Comparison of ENCODE assay signal across 23 mouse cellular contexts in the genomic region with DNA sequence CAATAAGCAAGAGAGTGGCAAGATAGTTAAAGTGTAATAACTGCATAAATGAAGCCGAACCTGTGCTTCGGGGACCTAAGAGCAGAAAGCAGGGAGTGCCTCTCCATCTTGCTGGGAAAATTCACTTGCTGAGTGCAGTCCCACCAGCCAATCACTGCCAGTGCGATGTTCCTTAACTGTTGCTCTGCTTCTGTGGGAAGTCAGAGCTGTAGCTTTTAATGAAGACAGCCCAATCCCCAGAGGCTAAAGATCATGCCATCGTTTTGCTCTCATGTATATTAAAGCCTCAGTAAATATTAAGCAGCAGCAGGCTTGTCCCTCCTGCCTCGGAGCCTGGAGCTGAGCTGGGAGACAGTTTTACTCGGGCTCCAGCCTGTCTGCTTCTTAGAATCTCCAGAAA. TPM values are rescaled to one million over a fixed set of nuclear protein-coding genes. Genes with fewer than 3 reads are reported as not detected.
DNase-seq lines count a peak whose midpoint lies in the region; ATAC-seq lines count a peak whose summit lies in the region.
"Had no signal": no experiment of that assay in that cellular context is flagged by ENCODE, and none has a peak within 500 bp of the region (broad histone marks: within the 10 kb centered on the region; RNA-seq: fewer than 3 reads in every experiment).

No protein-coding gene starts in this region.

- H3K9me3 ChIP-seq in midbrain, embryonic 15.5 days = no peaks in the 10 kb centered on the region
- no peaks in the 10 kb centered on the region for H3K9me3 ChIP-seq in midbrain, embryonic 11.5 days (ENCODE audit: control insufficient read depth, low read length)
- H3K9me3 ChIP-seq in embryonic facial prominence, embryonic 10.5 days = no peaks in the 10 kb centered on the region
- H3K9me3 ChIP-seq: embryonic facial prominence, embryonic 13.5 days; heart, embryonic 12.5 days had no signal

- 0 out of 2 replicates have a peak overlapping the region, but pooled peaks have one; percentile 22 for H3K27ac ChIP-seq in midbrain, embryonic 15.5 days
- no peak overlapping the region for H3K27ac ChIP-seq in midbrain, embryonic 11.5 days (ENCODE audit: low read depth, low read length)
- H3K27ac ChIP-seq in embryonic facial prominence, embryonic 10.5 days (replicated peaks) = no peak overlapping the region
- H3K27ac ChIP-seq: embryonic facial prominence, embryonic 13.5 days had no signal

- no peak overlapping the region for H3K4me2 ChIP-seq in midbrain, embryonic 15.5 days
- no peak overlapping the region for H3K4me2 ChIP-seq in midbrain, embryonic 11.5 days
- H3K4me2 ChIP-seq: embryonic facial prominence, embryonic 13.5 days; heart, embryonic 12.5 days had no signal

- no peak for ATAC-seq in midbrain, embryonic 15.5 days (replicated peaks)
- no peak for ATAC-seq in midbrain, embryonic 11.5 days (ENCODE audit: low FRiP score)

- peak; percentile 0 for DNase-seq in heart, postnatal 4 days
- DNase-seq in heart, adult 8-10 months (ENCODE audit: low spot score) = no peak
- no peak for DNase-seq in midbrain, embryonic 11.5 days (ENCODE audit: low spot score, missing footprints)
- peak; percentile 5 for DNase-seq in embryonic facial prominence, embryonic 10.5 days (ENCODE audit: low spot score)
- DNase-seq in retina, postnatal 1 day = peak; percentile 23
- no peak for DNase-seq in left cerebral cortex, postnatal 4 days
- DNase-seq: adrenal gland, postnatal 25 days; cerebellum, adult 8-10 months; gastrocnemius, postnatal 25 days; heart, postnatal 36 days; kidney, adult 2 months; kidney, postnatal 36 days; liver; lung, adult 2 months; lung, postnatal 36 days had no signal

- intact Hi-C loops in left cerebral cortex, postnatal 4 days (cut with DNase I) = no loop called here

- no peaks in the 10 kb centered on the region for H3K27me3 ChIP-seq in midbrain, embryonic 15.5 days (replicated peaks)
- peaks cover 13% of the 10 kb centered on the region for H3K27me3 ChIP-seq in midbrain, embryonic 11.5 days (ENCODE audit: control insufficient read depth, insufficient read depth, low read length)
- H3K27me3 ChIP-seq in embryonic facial prominence, embryonic 10.5 days (replicated peaks; ENCODE audit: low read depth, poor library complexity, severe bottlenecking) = peaks cover 51% of the 10 kb centered on the region

- H3K4me3 ChIP-seq in midbrain, embryonic 15.5 days = no peak overlapping the region
- H3K4me3 ChIP-seq in midbrain, embryonic 11.5 days (ENCODE audit: low read depth, low read length) = no peak overlapping the region
- no peak overlapping the region for H3K4me3 ChIP-seq in embryonic facial prominence, embryonic 10.5 days
- H3K4me3 ChIP-seq: embryonic facial prominence, embryonic 13.5 days; heart, embryonic 12.5 days had no signal

- 45% methylated on average over 6 of the region's 6 CpGs for WGBS in midbrain, embryonic 15.5 days
- WGBS in midbrain, embryonic 11.5 days = 75% methylated on average over 6 of the region's 6 CpGs
- 75% methylated on average over 6 of the region's 6 CpGs for WGBS in embryonic facial prominence, embryonic 10.5 days

- no peaks in the 10 kb centered on the region for H3K36me3 ChIP-seq in midbrain, embryonic 15.5 days (replicated peaks)
- H3K36me3 ChIP-seq in midbrain, embryonic 11.5 days (ENCODE audit: control insufficient read depth, insufficient read depth, low read length) = no peaks in the 10 kb centered on the region
- H3K36me3 ChIP-seq in embryonic facial prominence, embryonic 10.5 days (replicated peaks) = no peaks in the 10 kb centered on the region
- H3K36me3 ChIP-seq: embryonic facial prominence, embryonic 13.5 days; heart, embryonic 12.5 days had no signal

- peaks cover 21% of the 10 kb centered on the region; the same call in 1 of the 2 replicates for H3K4me1 ChIP-seq in midbrain, embryonic 15.5 days
- H3K4me1 ChIP-seq in midbrain, embryonic 11.5 days (ENCODE audit: control insufficient read depth, insufficient read depth, low read length) = peaks cover 3% of the 10 kb centered on the region; the same call in 1 of the 2 replicates
- H3K4me1 ChIP-seq in embryonic facial prominence, embryonic 10.5 days = peaks cover 4% of the 10 kb centered on the region; the same call in 1 of the 2 replicates

- no peak overlapping the region for H3K9ac ChIP-seq in midbrain, embryonic 15.5 days
- no peak overlapping the region for H3K9ac ChIP-seq in midbrain, embryonic 11.5 days (ENCODE audit: low read length)
- H3K9ac ChIP-seq: embryonic facial prominence, embryonic 13.5 days; heart, embryonic 12.5 days had no signal

RNA-seq across cellular contexts. Expression of a gene that starts 5.6 kb away (rescaled TPM):
- total RNA-seq in heart, postnatal 4 days (2021) = 10 to 100 TPM; 15.2 to 23.1 TPM
- total RNA-seq in heart, adult 8-10 months (2022) = 1 to 10 TPM; 4.3 to 9.8 (median 7.0) TPM
- 40.5 and 41.2 TPM in 2 replicates for polyA plus RNA-seq in midbrain, embryonic 15.5 days (2015; fragmentation: Nextera tagmentation; extraction: Ambion mirVana)
- polyA plus RNA-seq in midbrain, embryonic 11.5 days (2014; fragmentation: Nextera tagmentation; extraction: Ambion mirVana) = 2.2 and 2.9 TPM in 2 replicates
- 0.44 and 1.2 TPM in 2 replicates for polyA plus RNA-seq in embryonic facial prominence, embryonic 10.5 days (2016; fragmentation: Nextera tagmentation; extraction: Ambion mirVana)
- 100 to 1,000 TPM; 156 to 162 TPM for total RNA-seq in left cerebral cortex, postnatal 4 days (2021)
- polyA plus RNA-seq: C2C12 had no signal

RNA-seq across cellular contexts. Expression of a gene that starts 27.6 kb away (rescaled TPM):
- 10 to 100 TPM; 82.4 to 91.9 TPM for total RNA-seq in heart, postnatal 4 days (2021)
- 100 to 1,000 TPM in 2 of 4 experiments, 10 to 100 TPM in 2; 65.1 to 119 (median 88.0) TPM for total RNA-seq in heart, adult 8-10 months (2022)
- polyA plus RNA-seq in midbrain, embryonic 15.5 days (2015; fragmentation: Nextera tagmentation; extraction: Ambion mirVana) = 51.5 and 53.0 TPM in 2 replicates
- polyA plus RNA-seq in midbrain, embryonic 11.5 days (2014; fragmentation: Nextera tagmentation; extraction: Ambion mirVana) = 17.6 and 22.3 TPM in 2 replicates
- 10.3 and 10.9 TPM in 2 replicates for polyA plus RNA-seq in embryonic facial prominence, embryonic 10.5 days (2016; fragmentation: Nextera tagmentation; extraction: Ambion mirVana)
- total RNA-seq in left cerebral cortex, postnatal 4 days (2021) = 100 to 1,000 TPM; 152 to 156 TPM

RNA-seq across cellular contexts. Expression of a gene that starts 47.3 kb away (rescaled TPM):
- total RNA-seq in heart, postnatal 4 days (2021) = not detected
- not detected for total RNA-seq in heart, adult 8-10 months (2022)
- 0.29 and 0.50 TPM in 2 replicates for polyA plus RNA-seq in midbrain, embryonic 15.5 days (2015; fragmentation: Nextera tagmentation; extraction: Ambion mirVana)
- 0.52 and 0.60 TPM in 2 replicates for polyA plus RNA-seq in midbrain, embryonic 11.5 days (2014; fragmentation: Nextera tagmentation; extraction: Ambion mirVana)
- polyA plus RNA-seq in embryonic facial prominence, embryonic 10.5 days (2016; fragmentation: Nextera tagmentation; extraction: Ambion mirVana) = 0.54 and 0.76 TPM in 2 replicates
- total RNA-seq in left cerebral cortex, postnatal 4 days (2021) = not detected
- total RNA-seq: adrenal gland, postnatal 25 days; gastrocnemius, postnatal 25 days; heart, postnatal 36 days; layer of hippocampus, postnatal 14 days; left cerebral cortex, postnatal 25 days had no signal
- polyA plus RNA-seq: kidney, adult 2 months; lung, adult 2 months; small intestine, adult 2 months had no signal

RNA-seq across cellular contexts. Expression of a gene that starts 48.0 kb away (rescaled TPM):
- 1 to 10 TPM; 1.3 TPM for total RNA-seq in heart, postnatal 4 days (2021)
- 10 to 100 TPM in 2 of 4 experiments, 1 to 10 TPM in 2; 7.5 to 11.8 (median 10.3) TPM for total RNA-seq in heart, adult 8-10 months (2022)
- polyA plus RNA-seq in midbrain, embryonic 15.5 days (2015; fragmentation: Nextera tagmentation; extraction: Ambion mirVana) = 1.9 and 2.1 TPM in 2 replicates
- 0.40 and 0.87 TPM in 2 replicates for polyA plus RNA-seq in midbrain, embryonic 11.5 days (2014; fragmentation: Nextera tagmentation; extraction: Ambion mirVana)
- 0.15 and 0.25 TPM in 2 replicates for polyA plus RNA-seq in embryonic facial prominence, embryonic 10.5 days (2016; fragmentation: Nextera tagmentation; extraction: Ambion mirVana)
- total RNA-seq in left cerebral cortex, postnatal 4 days (2021) = 1 to 10 TPM in 1 of 2 experiments, under 1 TPM in 1; 0.42 to 1.3 TPM
- total RNA-seq: adrenal gland, postnatal 25 days; common myeloid progenitor, adult 5-6 weeks had no signal
- polyA plus RNA-seq: C2C12; kidney, adult 2 months; lung, adult 2 months; small intestine, adult 2 months had no signal

Comparison
In these comparisons a context has a peak if more than half of its experiments do, and no peak if none do; other contexts are left out.
1. DNase-seq: peak in heart, postnatal 4 days (single experiment), embryonic facial prominence, embryonic 10.5 days (single experiment) and retina, postnatal 1 day (single experiment); none in heart, adult 8-10 months (single experiment), midbrain, embryonic 11.5 days (single experiment) and left cerebral cortex, postnatal 4 days (single experiment).
2. RNA of a gene that starts 5.6 kb away (total RNA-seq): 156 to 162 TPM in left cerebral cortex, postnatal 4 days; 15.2 to 23.1 TPM in heart, postnatal 4 days and 4.3 to 9.8 TPM in heart, adult 8-10 months; every median in the first group is over 4 times any median in the second.